Mouse (Mus musculus) neural tube, embryonic 12.5 days (tissue): ENCODE measurements around the gene Cacybp. TPM values are rescaled to one million over a fixed set of nuclear protein-coding genes. Genes with fewer than 3 reads are reported as not detected.

Source experiments
- ATAC-seq: fragments of 200-750 bp; cut with Nextera tagmentation; 2 replicates; pipeline ENCODE4 v1.8.0; 2017; ENCODE audit warnings: low read depth, mild to moderate bottlenecking, moderate TSS enrichment, moderate library complexity; ENCODE audit not compliant: low FRiP score
- H3K27ac ChIP-seq: fragments of 300-500 bp; sonication (generic); 2 replicates; pipeline ENCODE4 v1.5.1; 2016
- H3K27me3 ChIP-seq: fragments of 300-500 bp; sonication (generic); replicated peaks from 2 replicates; pipeline ENCODE4 v1.6.1; 2016; ENCODE audit warnings: mild to moderate bottlenecking
- H3K36me3 ChIP-seq: fragments of 300-500 bp; sonication (generic); 2 replicates; pipeline ENCODE4 v1.6.1; 2016; ENCODE audit warnings: mild to moderate bottlenecking
- H3K4me1 ChIP-seq: fragments of 300-500 bp; sonication (generic); 2 replicates; pipeline ENCODE4 v1.6.1; 2016
- H3K4me2 ChIP-seq: fragments of 300-500 bp; sonication (generic); replicated peaks from 2 replicates; pipeline ENCODE4 v1.6.1; 2016; ENCODE audit warnings: mild to moderate bottlenecking
- H3K4me3 ChIP-seq: fragments of 300-500 bp; sonication (generic); 2 replicates; pipeline ENCODE4 v1.5.1; 2016
- H3K9ac ChIP-seq: fragments of 300-500 bp; sonication (generic); 2 replicates; pipeline ENCODE4 v1.6.1; 2016; ENCODE audit warnings: mild to moderate bottlenecking
- H3K9me3 ChIP-seq: fragments of 300-500 bp; sonication (generic); 2 replicates; pipeline ENCODE4 v1.6.1; 2016; ENCODE audit warnings: mild to moderate bottlenecking
- WGBS: fragments of 180-500 bp; shearing (Covaris S2); methylation state at CpG from one replicate; pipeline ENCODE4 v1.1.7; 2016; 5-methylcytosine and 5-hydroxymethylcytosine counted together
- polyA plus RNA-seq: library from polyadenylated mRNA; unstranded; fragments of >200 nt; fragmentation: Nextera tagmentation; extraction: Ambion mirVana; gene quantifications from 2 replicates; pipeline ENCODE4 v1.2.1, GENCODE M21; 2016

Cacybp gene
- polyA plus RNA-seq = 245 and 262 TPM in 2 replicates

- peak within 1 kb of the TSS; percentile 89 for H3K9ac ChIP-seq
- peak within 1 kb of the TSS; percentile 70 for H3K4me2 ChIP-seq
- peak within 1 kb of the TSS; percentile 94 for H3K27ac ChIP-seq
- H3K4me3 ChIP-seq = peak within 1 kb of the TSS; percentile 89
- no peaks in the 10 kb centered on the region for H3K36me3 ChIP-seq
- WGBS = under 1% methylated on average over 76 of the region's 76 CpGs
- H3K9me3 ChIP-seq = no peaks in the 10 kb centered on the region
- peak; percentile 99 for ATAC-seq
- no peaks in the 10 kb centered on the region for H3K27me3 ChIP-seq
- peaks cover 13% of the 10 kb centered on the region for H3K4me1 ChIP-seq
These were observed at the start of gene Cacybp for GRCm38 (mm10) chr1:160212703-160213669. Gene Cacybp (minus strand): TSS chr1:160212875.

- Histone ChIP-seq H3K4me2 (no peak overlapping the region), H3K4me3 (no peak overlapping the region), H3K27me3 (no peaks in the 10 kb centered on the region), H3K4me1 (no peaks in the 10 kb centered on the region), H3K36me3 (no peaks in the 10 kb centered on the region), H3K27ac (no peak overlapping the region), H3K9me3 (no peaks in the 10 kb centered on the region), H3K9ac (no peak overlapping the region)
- WGBS = 88% methylated on average over 4 of the region's 4 CpGs
- ATAC-seq = no peak
These were observed 49.7 kb upstream of the Cacybp start for GRCm38 (mm10) chr1:160262415-160262814.

- Histone ChIP-seq H3K36me3 (no peaks in the 10 kb centered on the region), H3K27ac (no peak overlapping the region), H3K4me1 (no peaks in the 10 kb centered on the region), H3K4me3 (no peak overlapping the region), H3K9ac (no peak overlapping the region), H3K9me3 (no peaks in the 10 kb centered on the region), H3K4me2 (no peak overlapping the region), H3K27me3 (no peaks in the 10 kb centered on the region)
- WGBS = 83% methylated on average over 2 of the region's 2 CpGs
- ATAC-seq = no peak
These were observed 49.2 kb upstream of the Cacybp start for GRCm38 (mm10) chr1:160261849-160262248.

GRCm38 (mm10) chr1:160260605-160261004, 47.9 kb upstream of the Cacybp start:
- Histone ChIP-seq H3K4me3 (no peak overlapping the region), H3K4me1 (no peaks in the 10 kb centered on the region), H3K36me3 (no peaks in the 10 kb centered on the region), H3K9ac (no peak overlapping the region), H3K4me2 (no peak overlapping the region), H3K27me3 (no peaks in the 10 kb centered on the region), H3K9me3 (no peaks in the 10 kb centered on the region), H3K27ac (no peak overlapping the region)
- no peak for ATAC-seq
- 89% methylated on average over 4 of the region's 4 CpGs for WGBS

DNA sequence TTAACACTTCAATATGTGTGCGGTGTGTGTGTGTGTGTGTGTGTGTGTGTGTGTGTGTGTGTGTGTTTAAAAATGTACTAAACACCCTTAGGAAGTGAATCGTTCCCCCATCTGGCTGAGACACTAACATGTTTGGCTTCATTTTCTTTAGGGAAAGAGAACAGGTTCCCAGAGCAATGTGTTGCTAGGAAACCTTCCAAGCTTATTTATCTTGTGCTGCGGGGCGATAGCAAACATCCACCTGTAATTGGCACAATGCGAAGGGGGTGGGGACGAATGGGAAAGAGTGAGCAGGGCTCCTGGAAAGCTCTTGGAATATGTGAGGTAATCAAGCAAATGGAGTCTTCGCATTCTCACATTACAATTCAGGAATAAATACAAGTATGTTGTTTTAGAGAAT, 47.2 kb upstream of the Cacybp start:
- H3K4me2 ChIP-seq = no peak overlapping the region
- no peaks in the 10 kb centered on the region for H3K27me3 ChIP-seq
- ATAC-seq = no peak
- H3K9ac ChIP-seq = no peak overlapping the region
- 67% methylated on average over 7 of the region's 7 CpGs for WGBS
- H3K4me3 ChIP-seq = no peak overlapping the region
- no peaks in the 10 kb centered on the region for H3K9me3 ChIP-seq
- H3K4me1 ChIP-seq = no peaks in the 10 kb centered on the region
- H3K36me3 ChIP-seq = no peaks in the 10 kb centered on the region
- H3K27ac ChIP-seq = no peak overlapping the region

GRCm38 (mm10) chr1:160253108-160253507, 40.4 kb upstream of the Cacybp start:
- 95% methylated on average over 2 of the region's 2 CpGs for WGBS
- no peak overlapping the region for H3K4me2 ChIP-seq
- H3K36me3 ChIP-seq = no peaks in the 10 kb centered on the region
- no peak for ATAC-seq
- H3K9me3 ChIP-seq = no peaks in the 10 kb centered on the region
- no peak overlapping the region for H3K4me3 ChIP-seq
- H3K4me1 ChIP-seq = no peaks in the 10 kb centered on the region
- H3K27me3 ChIP-seq = no peaks in the 10 kb centered on the region
- no peak overlapping the region for H3K27ac ChIP-seq
- H3K9ac ChIP-seq = no peak overlapping the region

DNA sequence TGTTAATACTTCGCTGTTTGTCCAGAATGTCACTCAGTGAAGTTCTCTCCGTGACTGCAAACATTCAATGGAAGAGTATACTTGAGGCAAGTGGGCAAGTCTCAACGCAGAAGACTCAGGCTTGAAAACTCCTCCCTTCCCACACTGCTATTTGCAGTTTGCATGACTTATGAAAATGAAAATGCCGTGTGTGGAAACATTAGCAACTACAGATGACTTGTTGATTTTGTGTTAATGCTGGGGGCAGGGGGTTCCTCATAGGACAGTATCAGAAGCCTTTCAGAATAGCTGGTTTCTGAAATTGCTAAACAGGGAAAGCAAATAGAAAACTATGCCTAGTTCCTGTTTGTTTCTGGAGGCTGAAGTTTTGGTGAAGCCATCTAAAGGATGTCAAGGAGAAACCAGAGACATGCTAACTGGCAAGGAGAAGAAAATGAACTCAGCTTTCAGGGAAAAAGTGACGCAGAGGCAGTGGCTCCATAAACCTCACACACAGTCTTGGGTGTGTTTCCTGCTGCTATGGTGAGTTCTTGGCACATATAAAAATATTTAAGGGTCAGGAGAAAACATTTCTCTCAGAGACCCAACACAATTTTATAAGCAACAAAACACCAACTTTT, 38.8 kb upstream of the Cacybp start:
- no peak for ATAC-seq
- H3K9ac ChIP-seq = no peak overlapping the region
- H3K27ac ChIP-seq = no peak overlapping the region
- no peak overlapping the region for H3K4me2 ChIP-seq
- no peaks in the 10 kb centered on the region for H3K36me3 ChIP-seq
- no peaks in the 10 kb centered on the region for H3K4me1 ChIP-seq
- no peaks in the 10 kb centered on the region for H3K27me3 ChIP-seq
- H3K4me3 ChIP-seq = no peak overlapping the region
- WGBS = 86% methylated on average over 5 of the region's 5 CpGs
- H3K9me3 ChIP-seq = no peaks in the 10 kb centered on the region

DNA sequence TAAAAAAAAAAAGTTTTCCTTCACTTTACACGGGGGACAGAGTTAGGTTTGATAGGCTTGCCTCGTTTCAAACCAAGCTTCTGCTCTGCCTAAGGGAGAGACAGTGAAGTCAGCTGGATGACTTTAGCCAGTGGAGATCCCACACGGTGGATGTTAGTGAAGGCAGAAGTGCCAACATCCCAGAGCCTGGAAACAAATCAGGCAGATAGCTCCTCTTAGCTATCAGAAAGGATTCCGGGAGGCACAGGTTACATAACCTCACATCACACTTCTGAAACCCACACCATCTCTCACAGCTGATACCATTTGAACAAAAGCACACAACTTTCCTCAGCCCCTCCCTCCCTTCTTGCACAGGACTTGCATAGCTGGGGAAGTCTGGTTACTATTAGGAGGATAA, 38.1 kb upstream of the Cacybp start:
- 79% methylated on average over 4 of the region's 4 CpGs for WGBS
- Histone ChIP-seq H3K36me3 (no peaks in the 10 kb centered on the region), H3K4me3 (no peak overlapping the region), H3K27me3 (no peaks in the 10 kb centered on the region), H3K4me2 (no peak overlapping the region), H3K9ac (no peak overlapping the region), H3K27ac (no peak overlapping the region), H3K9me3 (no peaks in the 10 kb centered on the region), H3K4me1 (no peaks in the 10 kb centered on the region)
- ATAC-seq = no peak

DNA sequence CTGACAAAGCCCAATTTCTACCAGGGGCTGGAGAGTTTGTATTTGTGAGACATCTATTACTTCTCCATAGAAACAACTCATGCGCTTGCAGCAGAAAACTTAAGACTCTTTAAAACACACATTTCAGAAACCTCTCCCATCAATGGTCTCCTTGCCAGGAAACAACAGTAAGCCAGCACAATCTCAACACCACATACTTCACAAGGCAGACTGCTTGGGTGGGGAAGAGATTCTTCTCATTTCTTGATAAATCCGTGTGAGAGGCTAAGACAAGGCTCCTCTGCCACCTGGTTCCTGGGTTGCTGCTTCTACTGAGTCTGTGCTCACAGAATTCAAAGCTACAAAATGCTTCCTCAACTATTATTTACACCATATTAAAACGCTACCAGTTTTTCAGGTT, 37.1 kb upstream of the Cacybp start:
- no peaks in the 10 kb centered on the region for H3K4me1 ChIP-seq
- no peak overlapping the region for H3K4me2 ChIP-seq
- H3K36me3 ChIP-seq = no peaks in the 10 kb centered on the region
- no peak for ATAC-seq
- no peaks in the 10 kb centered on the region for H3K27me3 ChIP-seq
- no peaks in the 10 kb centered on the region for H3K9me3 ChIP-seq
- no peak overlapping the region for H3K9ac ChIP-seq
- 80% methylated on average over 3 of the region's 3 CpGs for WGBS
- no peak overlapping the region for H3K27ac ChIP-seq
- no peak overlapping the region for H3K4me3 ChIP-seq

DNA sequence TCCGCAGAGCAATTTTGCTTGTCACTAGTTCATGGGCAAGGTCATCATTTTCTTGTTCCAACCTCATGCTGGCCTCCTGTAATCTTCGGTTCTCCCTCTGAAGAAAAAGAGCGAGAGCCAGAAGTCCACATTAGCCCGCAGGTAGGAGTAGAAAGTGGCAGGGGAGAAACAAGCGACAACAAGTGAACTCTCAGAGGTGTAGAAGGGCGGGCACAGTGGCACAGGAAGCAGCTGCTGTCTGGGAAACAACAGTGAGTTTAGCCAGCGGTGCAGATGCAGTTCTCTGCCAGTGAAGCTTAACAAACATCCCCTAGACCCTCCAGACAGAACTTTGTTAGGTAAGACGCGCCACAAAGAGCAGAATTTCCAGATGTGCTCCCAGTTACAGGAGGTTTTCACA, 34.8 kb upstream of the Cacybp start:
- no peaks in the 10 kb centered on the region for H3K27me3 ChIP-seq
- 85% methylated on average over 9 of the region's 9 CpGs for WGBS
- ATAC-seq = no peak
- no peaks in the 10 kb centered on the region for H3K9me3 ChIP-seq
- no peaks in the 10 kb centered on the region for H3K4me1 ChIP-seq
- H3K4me3 ChIP-seq = no peak overlapping the region
- H3K4me2 ChIP-seq = no peak overlapping the region
- H3K36me3 ChIP-seq = no peaks in the 10 kb centered on the region
- H3K27ac ChIP-seq = no peak overlapping the region
- no peak overlapping the region for H3K9ac ChIP-seq

GRCm38 (mm10) chr1:160246844-160247243, 34.2 kb upstream of the Cacybp start:
- Histone ChIP-seq H3K36me3 (no peaks in the 10 kb centered on the region), H3K27me3 (no peaks in the 10 kb centered on the region), H3K9me3 (no peaks in the 10 kb centered on the region), H3K9ac (no peak overlapping the region), H3K27ac (no peak overlapping the region), H3K4me3 (no peak overlapping the region), H3K4me2 (no peak overlapping the region), H3K4me1 (no peaks in the 10 kb centered on the region)
- ATAC-seq = no peak
- WGBS = 84% methylated on average over 4 of the region's 4 CpGs

- no peak for ATAC-seq
- Histone ChIP-seq H3K9ac (no peak overlapping the region), H3K4me3 (no peak overlapping the region), H3K9me3 (no peaks in the 10 kb centered on the region), H3K4me1 (no peaks in the 10 kb centered on the region), H3K4me2 (no peak overlapping the region), H3K36me3 (no peaks in the 10 kb centered on the region), H3K27ac (no peak overlapping the region), H3K27me3 (no peaks in the 10 kb centered on the region)
- 76% methylated on average over 2 of the region's 2 CpGs for WGBS
These were observed 33.3 kb upstream of the Cacybp start for GRCm38 (mm10) chr1:160245954-160246353.
